Mouse (Mus musculus) inflammation-experienced regulatory T-cells (primary cell): Measurements from ENCODE around the gene Sptssb. TPM values are rescaled to one million over a fixed set of nuclear protein-coding genes. Genes with fewer than 3 reads are reported as not detected.

Experiments used
- polyA plus RNA-seq, 2 experiments: library from polyadenylated mRNA; unstranded; fragments of 100-300 nt; shearing (Covaris generic); gene quantifications; one replicate each; pipeline ENCODE4 v1.2.1; 2017

Sptssb gene
- polyA plus RNA-seq: not detected

DNA sequence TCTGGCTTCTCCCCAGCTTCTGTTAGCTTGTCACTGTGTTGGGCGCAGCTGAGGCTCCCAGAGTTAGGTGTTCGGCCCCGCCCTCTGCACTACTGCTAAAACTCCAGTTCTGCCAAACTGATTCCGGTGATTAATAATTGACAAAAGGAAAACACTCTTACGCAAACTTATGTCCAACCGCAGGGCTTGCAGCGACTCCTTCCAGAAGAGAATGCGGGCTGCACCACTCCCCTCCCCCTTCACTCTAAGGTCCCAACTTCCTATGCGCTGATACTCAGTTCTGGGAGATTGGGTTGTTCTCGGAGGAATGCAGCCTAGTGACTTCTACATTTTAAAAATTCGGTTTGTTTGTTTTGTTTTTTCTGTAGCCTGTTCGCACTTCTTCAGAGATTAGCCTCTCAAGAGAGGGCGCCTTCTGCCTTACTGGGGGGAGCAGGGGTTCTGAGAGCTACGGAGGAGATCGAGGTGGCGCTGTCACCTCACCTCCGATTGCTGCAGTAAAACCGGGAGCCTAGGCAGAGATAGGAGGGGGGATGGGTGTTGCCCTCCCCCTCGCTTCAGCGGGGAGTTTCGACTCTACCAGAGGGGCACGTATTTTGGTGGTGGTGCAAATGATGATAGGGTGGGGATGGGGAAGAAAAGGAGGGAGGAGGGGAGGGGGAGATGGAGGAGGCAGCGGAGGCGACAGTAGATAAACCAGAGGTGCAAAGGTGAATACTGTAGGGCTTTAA, at the start of gene Sptssb:
Gene Sptssb (minus strand): TSS at position 83 of the 731 bp plus-strand sequence.

Other genes with a start within 250 kb of the Sptssb start
- gene Nmd3, start 138.0 kb downstream of the Sptssb start, polyA plus RNA-seq: 100 to 1,000 TPM; 117 to 145 TPM
- not detected for gene Otol1, start 147.7 kb upstream of the Sptssb start, polyA plus RNA-seq